ENCODE assay signal across 8 mouse cellular contexts in the genomic region with DNA sequence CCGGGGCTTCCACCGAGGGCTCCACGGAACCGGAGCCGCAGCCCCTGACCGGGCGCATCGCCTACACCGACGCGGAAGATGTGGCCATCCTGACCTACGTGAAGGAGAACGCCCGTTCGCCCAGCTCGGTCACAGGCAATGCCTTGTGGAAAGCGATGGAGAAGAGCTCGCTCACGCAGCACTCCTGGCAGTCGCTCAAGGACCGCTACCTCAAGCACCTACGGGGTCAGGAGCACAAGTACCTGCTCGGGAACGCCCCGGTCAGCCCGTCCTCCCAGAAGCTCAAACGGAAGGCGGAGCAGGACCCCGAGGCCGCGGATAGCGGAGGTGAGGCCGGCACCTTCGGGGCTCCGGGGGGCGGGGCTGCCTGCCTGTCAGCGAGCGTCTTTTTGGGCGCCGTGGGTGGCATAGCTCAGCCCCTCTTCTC. TPM values are rescaled to one million over a fixed set of nuclear protein-coding genes. Genes with fewer than 3 reads are reported as not detected.
DNase-seq lines count a peak whose midpoint lies in the region; ATAC-seq and TF ChIP-seq lines count a peak whose summit lies in the region.

No protein-coding gene starts in this region.

- WGBS in embryonic facial prominence, embryonic 14.5 days, result 0% methylated on average over 23 of the region's 40 CpGs

- no peaks in the 10 kb centered on the region for H3K9me3 ChIP-seq in E14TG2a.4 (ENCODE audit: low read length)
- no peaks in the 10 kb centered on the region for H3K9me3 ChIP-seq in embryonic facial prominence, embryonic 14.5 days (ENCODE audit: control insufficient read depth, low read length)

- intact Hi-C loops in heart, postnatal 10 days (cut with DNase I), result no loop called here

- ATAC-seq in embryonic facial prominence, embryonic 14.5 days (ENCODE audit: low read depth), result peak; percentile 51

- H3K4me1 ChIP-seq in E14TG2a.4 (replicated peaks; ENCODE audit: low read depth, low read length), result peaks cover 45% of the 10 kb centered on the region
- peaks cover 22% of the 10 kb centered on the region for H3K4me1 ChIP-seq in embryonic facial prominence, embryonic 14.5 days (ENCODE audit: control insufficient read depth, insufficient read depth, low read length)

- DNase-seq in adrenal gland, postnatal 25 days, result peak; percentile 59
- DNase-seq in embryonic facial prominence, embryonic 14.5 days (ENCODE audit: low spot score), result peak; percentile 36
- DNase-seq in heart, postnatal 10 days, result peak; percentile 38 to 51
- peak; percentile 53 to 72 for DNase-seq in kidney, postnatal 36 days
- peak; percentile 62 for DNase-seq in lung, postnatal 25 days (ENCODE audit: low spot score)
- DNase-seq in ovary, postnatal 14 days (ENCODE audit: low spot score), result peak; percentile 18
- peak; percentile 42 to 44 for DNase-seq in thymus, postnatal 10 days (ENCODE audit: low spot score in 2 of 2)

- TF ChIP-seq CTCF in E14TG2a.4 (conservative IDR thresholded peaks at IDR 0.05; ENCODE audit: low read length), result no peak

- peak overlapping the region; percentile 89 for H3K4me2 ChIP-seq in embryonic facial prominence, embryonic 14.5 days (ENCODE audit: low read depth, low read length)

- H3K27me3 ChIP-seq in E14TG2a.4 (ENCODE audit: insufficient read depth, low read length), result peaks cover 17% of the 10 kb centered on the region
- no peaks in the 10 kb centered on the region for H3K27me3 ChIP-seq in embryonic facial prominence, embryonic 14.5 days (replicated peaks; ENCODE audit: control insufficient read depth, insufficient read depth, low read length)

- peak overlapping the region; percentile 85 for H3K27ac ChIP-seq in embryonic facial prominence, embryonic 14.5 days (replicated peaks; ENCODE audit: low read depth, low read length)

- peaks cover 39% of the 10 kb centered on the region for H3K36me3 ChIP-seq in E14TG2a.4 (ENCODE audit: insufficient read depth, low read length)
- H3K36me3 ChIP-seq in embryonic facial prominence, embryonic 14.5 days (ENCODE audit: control insufficient read depth, insufficient read depth, low read length), result peaks cover 16% of the 10 kb centered on the region

- H3K4me3 ChIP-seq in E14TG2a.4 (replicated peaks; ENCODE audit: low read length), result peak overlapping the region; percentile 98
- peak overlapping the region; percentile 98 for H3K4me3 ChIP-seq in embryonic facial prominence, embryonic 14.5 days (ENCODE audit: low read depth, low read length)

- peak overlapping the region; percentile 91 for H3K9ac ChIP-seq in embryonic facial prominence, embryonic 14.5 days (ENCODE audit: low read depth, low read length)

RNA-seq across cellular contexts. Expression of a gene that starts 0.6 kb away (rescaled TPM):
- total RNA-seq in adrenal gland, postnatal 25 days (2021), result 17.6 and 22.6 TPM in 2 replicates
- 16.4 TPM in 2 replicates for polyA plus RNA-seq in embryonic facial prominence, embryonic 14.5 days (2014; fragmentation: Nextera tagmentation; extraction: Ambion mirVana)
- 10 to 100 TPM; 12.8 to 13.6 TPM for total RNA-seq in heart, postnatal 10 days (2021)

RNA-seq across cellular contexts. Expression of a gene that starts 0.7 kb away (rescaled TPM):
- total RNA-seq in adrenal gland, postnatal 25 days (2021), result 100 and 111 TPM in 2 replicates
- 192 and 207 TPM in 2 replicates for polyA plus RNA-seq in embryonic facial prominence, embryonic 14.5 days (2014; fragmentation: Nextera tagmentation; extraction: Ambion mirVana)
- 10 to 100 TPM; 91.1 to 95.3 TPM for total RNA-seq in heart, postnatal 10 days (2021)

RNA-seq across cellular contexts. Expression of a gene that starts 3.0 kb away (rescaled TPM):
- total RNA-seq in adrenal gland, postnatal 25 days (2021), result not detected in 2 replicates
- polyA plus RNA-seq in embryonic facial prominence, embryonic 14.5 days (2014; fragmentation: Nextera tagmentation; extraction: Ambion mirVana), result 0.54 and 0.57 TPM in 2 replicates
- total RNA-seq in heart, postnatal 10 days (2021), result under 1 TPM in 1 of 2 experiments, not detected in 1; 0.17 TPM

RNA-seq across cellular contexts. Expression of a gene that starts 19.7 kb away (rescaled TPM):
- 5.4 TPM in 2 replicates for total RNA-seq in adrenal gland, postnatal 25 days (2021)
- polyA plus RNA-seq in embryonic facial prominence, embryonic 14.5 days (2014; fragmentation: Nextera tagmentation; extraction: Ambion mirVana), result 4.9 and 6.4 TPM in 2 replicates
- 1 to 10 TPM; 1.7 to 2.1 TPM for total RNA-seq in heart, postnatal 10 days (2021)

Comparison
In these comparisons a context has a peak if more than half of its experiments do, and no peak if none do; other contexts are left out.
1. Peak in every context shown above with its lines: DNase-seq, ATAC-seq, H3K4me3 ChIP-seq and H3K27ac ChIP-seq.